Mouse (Mus musculus): ENCODE data around the gene Dnajc7.

Dnajc7 gene

DNA sequence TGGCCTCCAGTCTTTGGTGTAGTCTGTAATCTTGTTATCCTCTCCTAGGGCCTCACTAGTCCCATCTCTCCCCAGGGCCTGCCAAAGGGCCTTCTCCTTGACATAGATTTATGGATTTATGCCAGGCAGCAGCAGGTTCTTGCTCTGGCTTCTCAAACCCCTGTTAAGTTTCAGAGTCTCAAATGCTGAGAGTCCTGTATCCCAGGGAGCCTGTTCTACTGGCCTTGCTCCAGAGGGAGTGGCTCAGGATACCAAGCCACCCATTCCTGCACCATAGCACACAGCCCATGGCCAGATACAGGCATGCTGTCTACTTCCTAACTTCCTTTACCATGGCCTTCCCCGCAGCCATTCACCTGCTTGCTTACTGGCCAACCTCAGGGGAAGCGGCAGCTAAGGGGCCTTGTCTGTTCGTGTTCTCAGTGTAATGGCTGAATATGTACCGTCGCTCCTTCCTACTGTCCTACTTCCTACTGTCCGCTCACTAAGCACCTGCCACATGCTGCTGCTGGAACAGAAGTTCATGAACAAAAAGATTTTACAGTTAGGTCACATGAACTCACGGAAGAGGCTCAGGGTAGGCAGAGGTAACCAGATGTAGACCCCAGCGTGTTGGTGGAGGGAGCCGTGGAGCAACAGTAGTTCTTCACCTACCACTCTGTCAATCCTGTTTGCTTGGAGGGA lies 40.7 kb downstream of the Dnajc7 start:
- DNase-seq: no peak

DNA sequence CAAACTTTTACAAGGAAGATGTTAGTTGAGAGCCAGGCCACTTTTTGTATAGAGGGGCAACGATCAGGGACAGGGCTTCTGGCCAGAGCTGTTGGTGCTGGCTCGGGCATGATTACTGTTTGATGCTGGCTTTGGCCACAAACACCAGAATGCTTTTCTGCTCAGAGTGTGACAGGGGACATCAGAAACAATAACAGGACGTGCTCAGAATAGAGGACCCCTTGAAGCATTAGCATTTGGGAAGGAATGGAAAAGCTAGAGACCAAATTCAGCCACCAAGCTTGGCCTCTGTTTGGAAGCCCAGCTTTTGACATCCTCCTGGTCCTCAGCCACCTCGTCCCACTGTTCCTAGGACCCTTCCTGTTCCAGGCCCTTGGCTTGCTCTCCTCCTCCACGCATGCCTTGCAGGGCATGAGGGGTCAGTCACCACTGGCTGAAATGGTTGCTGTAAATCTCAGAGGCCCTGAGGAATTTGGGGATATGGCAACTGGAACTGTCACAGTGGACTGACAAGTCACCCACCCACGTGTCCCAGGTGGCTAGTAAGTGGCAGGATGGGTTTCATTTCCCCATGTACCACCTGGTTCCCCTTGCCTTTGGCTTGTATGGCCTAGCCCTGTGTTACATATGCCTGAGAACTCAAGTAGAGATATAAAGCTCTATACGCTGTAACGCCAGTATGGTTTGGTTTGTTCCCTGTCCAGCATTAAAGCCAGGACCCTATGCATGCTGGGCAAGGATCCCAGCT lies 41.9 kb downstream of the Dnajc7 start:
- no peak for DNase-seq

DNA sequence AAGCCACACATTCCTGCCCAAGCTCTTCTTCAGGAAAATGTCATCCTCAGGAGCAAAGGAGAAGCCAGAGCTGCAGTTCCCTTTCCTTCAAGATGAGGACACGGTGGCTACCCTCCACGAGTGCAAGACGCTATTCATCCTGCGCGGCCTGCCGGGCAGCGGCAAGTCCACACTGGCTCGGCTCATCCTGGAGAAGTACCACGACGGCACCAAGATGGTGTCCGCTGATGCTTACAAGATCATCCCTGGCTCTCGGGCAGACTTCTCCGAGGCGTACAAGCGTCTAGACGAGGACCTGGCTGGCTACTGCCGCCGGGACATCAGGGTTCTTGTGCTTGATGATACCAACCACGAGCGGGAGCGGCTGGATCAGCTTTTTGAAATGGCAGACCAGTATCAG lies 43.7 kb downstream of the Dnajc7 start:
- no peak for DNase-seq

DNA sequence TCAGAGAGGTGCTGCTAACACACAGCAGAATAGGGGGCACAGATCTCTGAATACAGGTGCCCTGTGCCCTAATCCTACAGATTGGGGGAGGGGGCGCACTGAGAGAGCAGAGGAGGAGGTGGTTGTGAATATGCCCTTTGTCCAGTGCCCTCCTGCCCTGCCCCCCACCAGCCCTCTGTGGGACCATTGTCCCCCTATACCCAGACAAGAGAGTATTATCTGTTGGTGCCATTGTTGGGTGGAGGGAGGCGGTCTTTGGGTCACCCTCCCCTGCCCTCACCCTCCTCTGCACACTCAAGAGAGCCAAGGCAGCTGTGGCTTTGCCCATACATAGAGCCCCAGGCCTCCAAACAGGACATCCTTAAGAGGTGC lies 44.5 kb downstream of the Dnajc7 start:
- DNase-seq: peak; percentile 34

DNA sequence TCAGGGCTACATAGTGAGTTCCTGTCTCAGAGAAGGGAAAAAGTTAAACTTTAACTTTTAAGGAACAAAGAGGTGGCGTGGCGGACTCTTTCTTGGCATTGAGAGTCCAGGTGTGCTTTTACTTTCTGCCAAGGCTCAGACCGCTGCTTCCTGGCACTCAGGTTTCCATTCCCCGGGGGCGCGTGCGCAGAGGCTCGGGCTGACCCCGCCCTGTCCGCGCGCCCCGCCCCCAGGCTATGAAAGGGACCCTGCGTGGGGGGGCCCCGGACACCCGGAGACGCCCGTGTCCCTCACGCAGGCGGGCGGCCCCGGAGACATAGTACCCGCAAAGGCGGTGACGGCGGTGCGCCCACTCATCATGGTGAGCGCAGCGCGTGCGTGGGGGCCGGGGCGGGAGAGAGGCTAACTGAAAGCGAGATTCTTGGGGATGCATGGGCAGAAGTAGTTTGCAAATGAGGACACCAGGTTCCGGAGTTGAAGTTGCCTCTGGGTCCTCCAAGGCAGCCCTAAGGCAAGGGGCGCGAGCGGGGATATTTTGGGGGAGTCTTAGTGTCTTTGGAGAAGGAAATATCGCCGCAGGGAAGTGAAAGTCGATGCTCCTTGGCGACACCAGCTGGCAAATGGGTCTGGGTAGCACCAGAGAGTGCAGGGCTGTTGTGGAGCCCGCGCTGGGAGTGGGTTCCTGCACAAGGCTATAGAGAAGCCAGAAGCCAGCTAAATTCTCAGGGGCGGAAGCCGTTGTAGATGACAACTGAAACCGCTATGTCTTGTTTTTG lies 45.1 kb downstream of the Dnajc7 start, which contains the start of gene Cnp:
Gene Cnp (plus strand): TSS at position 197 of the 776 bp plus-strand sequence.
- peak; percentile 51 for DNase-seq

DNA sequence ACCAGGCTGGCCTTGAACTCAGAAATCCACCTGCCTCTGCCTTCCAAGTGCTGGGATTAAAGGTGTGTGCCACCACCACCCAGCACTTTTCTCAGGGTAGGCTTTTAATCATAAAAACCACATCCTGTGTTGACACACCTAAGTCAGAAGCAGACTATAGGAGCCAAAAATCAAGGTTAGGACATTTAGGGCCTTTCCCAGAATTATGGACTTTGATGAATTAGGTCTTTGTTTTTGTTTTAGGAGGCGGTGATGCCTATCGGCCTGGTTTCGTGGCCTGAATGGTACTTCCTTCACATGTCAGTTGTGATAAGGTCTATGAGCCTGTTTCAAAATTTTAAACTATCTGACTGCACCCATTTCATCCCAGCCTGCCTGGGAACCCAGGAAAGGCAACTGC lies 45.8 kb downstream of the Dnajc7 start:
- no peak for DNase-seq

GRCm38 (mm10) chr11:100571202-100571567 lies 48.8 kb downstream of the Dnajc7 start:
- peak; percentile 35 for DNase-seq

DNA sequence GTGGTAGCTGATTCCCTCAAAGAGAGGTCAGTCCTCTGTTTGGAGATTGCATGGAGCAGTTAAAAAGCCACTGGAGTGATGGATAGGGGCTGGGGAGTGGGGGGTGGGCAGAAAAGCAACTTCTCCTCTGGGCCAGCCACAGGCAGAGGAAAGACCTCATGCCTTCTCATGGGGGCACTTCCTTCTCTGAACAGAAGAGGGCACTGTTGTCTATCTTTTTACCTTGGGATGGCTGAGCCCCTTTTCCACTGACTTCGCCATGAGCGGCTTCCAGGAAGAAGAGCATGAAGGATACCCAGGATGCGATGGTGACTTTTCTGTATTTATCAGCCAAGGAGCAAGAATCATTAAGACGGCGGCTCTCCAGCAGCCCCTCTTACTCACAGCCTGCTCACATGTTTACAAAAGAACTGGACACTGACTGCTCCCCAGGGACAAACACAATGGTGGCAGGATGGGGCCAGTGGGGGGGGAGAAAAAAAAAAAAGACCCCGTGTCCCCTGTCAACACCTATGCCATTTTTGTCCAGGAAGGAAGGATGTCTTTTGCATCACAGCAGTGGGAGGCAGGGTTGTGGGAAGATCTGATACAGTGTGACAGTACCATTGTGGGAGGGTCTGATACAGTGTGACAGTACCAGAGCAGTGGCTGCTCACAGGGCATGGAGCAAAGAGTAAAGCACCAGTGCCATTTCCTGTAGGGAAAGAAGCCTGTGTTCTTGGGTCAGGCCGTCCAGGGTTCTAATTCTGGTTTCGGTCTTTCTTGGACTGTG lies 49.4 kb downstream of the Dnajc7 start:
- DNase-seq: peak; percentile 71

GRCm38 (mm10) chr11:100569789-100570188 lies 50.2 kb downstream of the Dnajc7 start:
- no peak for DNase-seq

GRCm38 (mm10) chr11:100568692-100569091 lies 51.3 kb downstream of the Dnajc7 start:
- DNase-seq: no peak

GRCm38 (mm10) chr11:100567815-100568245 lies 52.1 kb downstream of the Dnajc7 start:
- DNase-seq: no peak

- no peak for DNase-seq
Measured at GRCm38 (mm10) chr11:100567229-100567628, 52.7 kb downstream of the Dnajc7 start.

DNA sequence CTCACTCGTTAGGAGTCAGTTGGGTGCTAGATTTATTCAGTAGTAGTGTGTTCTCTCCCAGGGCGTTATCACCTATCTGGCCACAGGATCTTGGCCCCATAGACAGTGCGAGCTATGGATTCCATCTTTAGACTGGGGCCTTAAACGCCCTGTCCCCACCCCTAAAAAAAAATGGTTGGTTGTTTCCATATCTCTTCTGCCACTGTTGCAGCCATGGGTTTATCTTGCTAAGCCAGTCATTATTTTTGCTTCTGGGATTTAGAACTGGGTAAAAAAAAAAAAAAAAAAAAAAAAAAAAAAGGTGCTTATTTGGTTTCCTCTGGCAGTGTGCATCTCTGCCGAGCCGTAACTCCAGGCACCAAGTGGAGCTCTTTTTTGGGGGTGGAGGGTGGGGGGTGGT lies 55.3 kb downstream of the Dnajc7 start:
- no peak for DNase-seq

- no peak for DNase-seq
Measured at GRCm38 (mm10) chr11:100564297-100564696, 55.7 kb downstream of the Dnajc7 start.

GRCm38 (mm10) chr11:100561748-100562147 lies 58.2 kb downstream of the Dnajc7 start:
- DNase-seq: no peak

GRCm38 (mm10) chr11:100559476-100559875 lies 60.5 kb downstream of the Dnajc7 start:
- DNase-seq: no peak

DNA sequence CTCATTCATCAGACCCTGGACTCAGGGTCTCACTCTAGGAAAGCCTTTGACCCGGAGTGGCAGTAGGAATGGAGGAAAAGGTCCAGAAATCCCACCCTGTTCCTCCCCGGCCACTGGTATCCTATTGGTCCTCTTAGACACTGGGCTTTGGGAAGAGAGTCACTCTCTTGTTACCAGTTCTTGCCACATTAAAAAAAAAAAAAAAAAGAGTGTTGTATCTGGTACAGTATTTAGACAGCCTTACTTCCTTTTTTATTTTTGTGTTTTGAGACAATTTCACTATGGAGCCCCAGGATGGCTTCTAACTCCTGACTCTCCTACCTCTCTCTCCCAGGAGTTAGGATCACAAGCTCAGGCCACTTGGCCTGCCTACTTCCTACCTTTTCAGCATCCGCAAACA lies 62.4 kb downstream of the Dnajc7 start:
- DNase-seq: no peak

DNA sequence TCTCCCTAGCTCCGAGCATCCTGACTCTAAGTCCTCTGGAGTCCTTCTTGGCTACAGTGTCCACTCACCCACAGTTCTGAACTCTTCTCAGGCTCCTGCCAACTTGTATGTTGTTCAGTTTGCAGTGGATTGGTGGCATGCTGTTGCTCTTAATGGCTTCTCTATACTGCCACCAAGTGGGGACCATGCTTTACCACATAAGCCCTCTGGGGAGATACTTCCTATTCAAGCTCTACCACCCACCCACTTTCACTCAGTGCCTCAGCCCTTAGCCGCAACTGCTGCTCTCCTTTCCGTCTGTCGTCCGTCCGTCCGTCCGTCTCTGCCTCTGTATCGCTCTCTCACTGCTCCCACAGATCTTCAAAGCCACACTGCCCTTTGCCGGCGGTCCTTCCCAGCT lies 64.4 kb downstream of the Dnajc7 start:
- DNase-seq: no peak

DNA sequence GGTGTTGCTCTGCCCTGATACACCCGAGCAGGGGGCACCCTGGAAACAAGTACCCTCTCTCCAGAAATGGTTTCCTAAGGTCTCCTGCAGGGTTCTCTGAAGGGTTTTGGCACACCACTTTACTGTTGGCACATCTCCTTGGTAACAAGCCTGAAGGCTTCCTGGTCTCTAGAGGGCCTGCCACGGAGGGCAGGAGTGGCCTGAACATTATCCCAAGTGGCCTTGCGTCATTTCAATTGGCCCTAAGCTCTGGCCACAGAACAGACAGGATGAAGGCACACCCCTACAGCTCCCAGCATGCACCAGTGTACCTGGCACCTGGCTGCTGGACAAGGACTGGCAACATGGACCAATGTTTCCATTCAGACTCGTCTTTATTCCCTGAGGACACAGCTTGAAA lies 67.1 kb downstream of the Dnajc7 start:
- no peak for DNase-seq

DNA sequence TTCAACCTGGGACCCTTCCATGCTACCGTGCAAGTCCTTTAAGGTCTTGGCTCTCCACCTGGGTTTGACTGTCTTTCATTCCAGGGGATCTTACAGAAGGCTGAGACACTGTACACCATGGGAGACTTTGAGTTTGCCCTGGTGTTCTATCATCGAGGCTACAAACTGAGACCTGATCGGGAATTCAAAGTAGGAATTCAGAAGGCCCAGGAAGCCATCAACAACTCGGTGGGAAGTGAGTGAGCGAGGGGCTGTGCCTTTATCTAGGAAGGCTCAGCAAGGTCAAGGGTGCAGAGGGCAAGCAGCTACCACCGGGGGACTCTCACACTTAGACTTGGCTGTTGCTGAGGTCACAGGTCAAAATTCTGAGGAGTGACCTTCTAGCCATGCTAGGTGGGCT lies 69.9 kb downstream of the Dnajc7 start:
- DNase-seq: no peak

DNA sequence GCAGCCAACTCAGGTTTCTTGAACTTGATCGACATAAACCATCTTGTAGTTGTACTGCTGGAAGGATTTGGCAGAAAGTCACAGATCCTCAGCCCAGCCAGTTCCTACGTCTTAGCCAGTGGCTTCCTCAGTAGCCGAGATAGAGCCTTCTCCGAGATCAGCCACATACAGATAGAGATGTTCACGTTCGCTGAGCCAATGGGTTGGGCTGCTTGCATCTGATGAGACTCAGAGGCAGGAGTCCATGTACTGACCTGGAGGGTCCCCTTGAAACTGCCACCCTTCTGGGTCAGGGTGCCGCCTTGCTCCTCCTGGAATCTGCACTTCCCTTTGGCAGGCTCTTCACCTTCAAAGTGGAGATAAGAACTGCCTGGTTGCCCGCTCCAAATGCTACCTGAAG lies 70.5 kb downstream of the Dnajc7 start:
- no peak for DNase-seq

DNA sequence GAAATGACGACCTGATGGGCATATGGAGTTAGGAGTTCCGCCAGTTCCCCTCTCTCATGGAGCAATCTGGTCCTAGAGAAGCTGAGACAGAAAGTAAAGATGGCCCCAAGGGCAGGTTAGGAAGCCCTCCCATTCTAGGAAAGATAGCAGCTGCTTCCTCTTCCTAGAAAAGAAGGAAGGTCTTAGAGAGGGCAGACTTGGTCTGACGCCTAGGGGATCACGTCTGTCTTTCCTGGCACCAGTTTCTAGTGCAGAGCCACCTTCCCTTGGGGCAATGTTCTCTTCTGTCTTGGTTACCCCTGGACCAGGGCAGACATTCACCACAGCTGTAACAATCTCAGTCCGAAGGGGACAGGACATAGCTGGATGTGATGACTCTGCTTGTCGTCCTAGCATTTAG lies 71.8 kb downstream of the Dnajc7 start:
- DNase-seq: no peak

DNA sequence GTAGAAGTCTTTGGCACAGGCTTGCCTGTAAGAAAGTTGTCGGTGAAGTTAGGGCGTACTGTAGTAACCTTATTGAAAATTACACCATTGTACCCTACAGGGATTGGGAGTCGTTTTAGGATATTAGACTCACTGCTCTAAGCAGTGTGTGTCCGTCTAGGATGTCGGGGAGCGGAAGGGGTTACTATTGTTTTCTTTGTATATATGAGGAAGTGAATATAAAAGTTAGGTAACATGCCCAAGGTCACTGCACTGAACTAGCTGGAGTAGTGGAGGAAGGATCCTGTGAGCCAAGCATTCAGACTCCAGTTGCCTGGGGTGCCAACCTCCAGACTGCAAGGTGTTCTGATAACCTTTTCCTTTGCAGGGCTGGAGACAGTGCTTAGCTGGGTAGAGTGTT lies 73.0 kb downstream of the Dnajc7 start:
- no peak for DNase-seq
